Mouse (Mus musculus) NIH3T3 (cell line): ENCODE measurements around the gene Nf1.

Source experiments
- DNase-seq: peaks from one replicate; pipeline ENCODE4 v3.0.0-alpha.2; 2012; ENCODE audit warnings: low read depth

Nf1 gene

DNA sequence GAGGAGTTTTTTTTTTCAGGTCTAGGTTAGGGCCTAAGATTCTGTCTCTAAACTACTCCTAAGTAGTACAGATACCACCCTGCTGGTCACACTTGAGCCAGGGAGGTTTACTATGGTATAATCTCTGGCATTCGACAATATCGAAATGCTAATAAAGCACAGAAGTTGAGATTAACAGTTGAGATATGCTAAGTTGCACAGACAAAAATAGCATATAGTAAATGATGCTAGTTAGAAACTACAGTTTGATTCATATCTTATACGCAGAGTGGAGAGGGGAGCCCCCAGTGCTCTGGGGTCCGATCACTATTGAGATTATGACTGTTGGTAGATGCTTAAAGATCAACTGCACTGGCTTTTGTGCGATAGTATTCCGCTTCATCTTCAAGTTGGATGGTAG is 189.7 kb downstream of the Nf1 start:
- no peak for DNase-seq

DNA sequence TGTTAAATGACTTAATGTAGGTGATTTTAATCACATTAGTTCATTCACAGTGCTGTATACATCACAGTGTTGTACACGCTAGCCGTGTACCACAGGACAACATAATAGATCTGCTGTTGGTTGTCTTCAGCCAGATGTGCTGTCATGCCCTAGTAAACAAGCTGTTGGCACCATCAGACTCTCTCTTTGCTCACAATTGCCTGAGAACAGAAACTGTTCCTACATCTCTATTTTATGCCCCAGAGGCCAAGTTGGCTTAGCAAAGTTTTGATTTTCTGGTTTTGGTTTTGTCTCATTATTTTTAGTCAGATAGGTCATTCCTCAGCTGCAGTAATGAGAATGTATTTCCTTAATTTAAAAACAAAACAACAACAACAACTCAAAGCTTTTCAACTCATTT is 190.2 kb downstream of the Nf1 start:
- DNase-seq: peak; percentile 36

DNA sequence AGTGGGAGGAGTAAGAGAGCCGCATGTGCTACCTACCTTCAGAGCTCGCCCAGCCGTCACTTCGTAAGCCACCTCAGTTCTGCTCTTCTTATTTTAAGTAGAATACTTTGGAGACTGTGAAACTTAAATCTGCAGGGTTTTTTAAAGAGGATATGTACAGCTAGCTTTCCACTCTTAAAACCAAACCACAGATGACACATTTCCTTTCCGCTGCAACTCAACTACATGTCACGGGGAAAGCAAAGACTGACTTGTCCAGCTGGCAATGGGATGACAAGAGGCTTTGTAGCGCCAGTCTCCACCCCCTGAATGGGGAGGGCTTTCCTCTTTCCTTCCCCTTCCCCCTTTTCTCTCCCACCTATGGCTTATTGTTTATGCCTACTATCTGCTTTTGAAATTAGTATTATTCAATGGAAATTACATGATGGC is 190.9 kb downstream of the Nf1 start, which contains the start of the genes Evi2 and Evi2a:
Gene Evi2 (minus strand): TSS at position 257 of the 429 bp plus-strand sequence.
Gene Evi2a (minus strand): TSS at position 277 of the 429 bp plus-strand sequence.
- no peak for DNase-seq

DNA sequence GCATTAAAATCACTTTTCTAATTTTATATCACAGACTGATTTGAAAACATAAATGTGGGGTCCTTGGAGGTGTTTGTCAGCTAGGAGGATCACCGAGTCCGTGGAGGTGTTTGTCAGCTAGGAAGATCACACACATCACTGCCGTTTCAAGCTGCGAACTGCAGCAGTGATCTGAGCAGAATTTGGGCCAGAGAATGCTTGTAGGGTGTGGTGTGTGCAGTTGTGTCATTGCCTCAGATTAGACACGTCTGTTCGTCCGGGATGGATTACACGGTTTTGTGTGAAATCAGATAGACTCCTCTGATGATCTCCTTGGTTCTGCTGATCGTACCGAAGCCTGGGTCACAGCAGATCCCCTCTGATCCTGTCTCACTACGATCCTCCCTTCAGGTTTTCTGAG is 191.3 kb downstream of the Nf1 start:
- DNase-seq: no peak

DNA sequence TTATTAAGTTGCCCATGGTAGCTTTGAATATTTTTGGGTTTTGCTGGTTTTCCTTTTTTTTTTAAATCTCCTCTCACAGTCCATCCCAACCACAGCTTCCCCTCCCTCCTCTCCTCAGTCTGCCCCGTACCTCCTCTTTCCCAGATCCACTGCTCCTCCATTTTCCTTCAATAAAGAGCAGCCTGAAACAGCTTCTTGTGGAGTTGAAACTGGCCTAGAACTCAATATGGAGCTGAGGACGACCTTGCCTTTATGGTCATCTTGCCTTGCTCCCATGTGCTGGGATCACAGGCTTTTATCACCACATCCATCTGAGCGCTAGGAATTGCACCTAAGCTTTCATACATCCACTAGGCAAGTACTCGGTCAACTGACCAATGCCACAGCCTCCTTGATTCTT is 192.0 kb downstream of the Nf1 start:
- no peak for DNase-seq

DNA sequence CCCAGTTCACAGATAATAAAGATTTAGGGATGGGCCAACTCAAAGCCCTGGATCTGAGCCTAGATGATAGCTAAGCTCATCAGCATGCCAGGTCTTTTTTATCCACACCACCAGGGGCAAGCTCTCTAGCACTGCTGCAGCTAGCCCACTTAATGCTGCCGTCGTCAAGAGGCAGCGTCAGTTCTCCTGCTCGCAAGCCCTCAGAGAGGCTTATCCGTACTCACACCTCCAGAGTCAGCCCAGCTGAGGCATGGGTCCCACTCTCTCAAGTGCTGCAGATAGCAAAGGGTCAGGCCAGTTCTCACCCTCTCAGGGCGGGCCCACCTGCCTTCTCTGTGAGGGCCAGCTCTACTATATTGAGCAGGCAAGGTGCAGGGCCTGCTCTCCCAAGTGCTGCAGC is 193.8 kb downstream of the Nf1 start:
- DNase-seq: no peak

DNA sequence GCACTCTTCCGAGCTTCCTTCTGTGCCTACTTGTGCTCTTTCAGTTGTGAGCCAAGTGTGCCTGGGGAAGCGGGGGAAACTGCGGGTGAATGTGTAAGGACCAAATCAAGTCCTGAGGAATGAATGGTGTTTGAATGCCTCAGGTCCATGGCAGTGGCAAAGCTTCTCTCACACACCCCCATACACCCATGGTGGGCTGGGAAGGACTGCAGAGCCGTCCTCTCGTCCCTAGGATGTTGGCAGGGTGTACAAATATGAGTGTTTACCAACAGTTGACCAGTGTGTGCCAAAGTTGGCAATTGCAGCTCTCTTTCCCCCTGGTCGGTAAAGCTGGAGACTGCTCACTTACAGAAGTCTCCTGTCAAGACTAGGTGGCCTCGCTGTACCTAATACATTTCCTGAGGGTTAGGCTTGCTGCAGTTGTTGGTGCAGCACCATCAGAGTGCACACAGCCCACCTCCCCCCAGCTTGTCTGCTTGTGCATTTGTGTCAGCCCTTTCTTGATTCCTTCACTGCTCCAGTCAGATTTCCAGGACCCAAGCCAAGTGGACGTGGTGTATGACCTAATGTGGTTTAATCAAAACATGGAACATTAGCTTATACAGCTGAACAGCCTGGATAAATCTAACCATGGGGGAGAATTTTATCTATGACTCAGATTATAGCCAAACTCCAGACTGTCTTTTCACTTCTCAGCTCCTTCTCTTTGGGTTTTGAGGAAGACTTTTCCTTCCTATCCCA is 194.6 kb downstream of the Nf1 start:
- DNase-seq: peak; percentile 98

DNA sequence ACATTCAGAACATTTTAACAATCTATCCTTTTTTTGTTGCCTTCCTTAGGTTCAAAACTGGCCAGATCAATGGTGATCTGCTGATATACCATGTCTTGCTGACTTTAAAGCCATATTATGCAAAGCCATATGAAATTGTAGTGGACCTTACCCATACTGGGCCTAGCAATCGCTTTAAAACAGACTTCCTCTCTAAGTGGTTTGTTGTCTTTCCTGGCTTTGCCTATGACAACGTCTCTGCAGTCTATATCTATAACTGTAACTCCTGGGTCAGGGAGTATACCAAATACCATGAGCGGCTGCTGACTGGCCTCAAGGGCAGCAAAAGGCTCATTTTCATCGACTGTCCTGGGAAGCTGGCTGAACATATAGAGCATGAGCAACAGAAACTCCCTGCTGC is 196.1 kb downstream of the Nf1 start:
- no peak for DNase-seq

DNA sequence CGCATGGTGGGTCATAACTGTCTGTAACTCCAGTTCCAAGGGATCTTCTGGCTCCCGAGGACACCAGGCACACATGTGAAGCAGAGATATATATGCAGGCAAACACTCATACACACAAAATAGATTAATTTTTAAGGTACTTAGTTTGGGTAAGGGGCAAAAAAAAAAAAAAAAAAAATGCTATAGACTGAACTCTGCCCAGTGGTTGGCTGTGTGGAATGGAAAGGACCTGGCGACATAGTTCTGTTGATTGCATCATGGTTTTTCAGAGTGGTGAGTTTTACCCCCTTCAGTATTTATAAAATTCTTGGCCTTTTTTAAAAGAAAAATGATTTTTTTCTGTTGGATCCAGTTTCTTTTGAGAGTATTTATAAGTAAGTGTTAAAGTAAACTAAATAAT is 196.8 kb downstream of the Nf1 start:
- DNase-seq: no peak

DNA sequence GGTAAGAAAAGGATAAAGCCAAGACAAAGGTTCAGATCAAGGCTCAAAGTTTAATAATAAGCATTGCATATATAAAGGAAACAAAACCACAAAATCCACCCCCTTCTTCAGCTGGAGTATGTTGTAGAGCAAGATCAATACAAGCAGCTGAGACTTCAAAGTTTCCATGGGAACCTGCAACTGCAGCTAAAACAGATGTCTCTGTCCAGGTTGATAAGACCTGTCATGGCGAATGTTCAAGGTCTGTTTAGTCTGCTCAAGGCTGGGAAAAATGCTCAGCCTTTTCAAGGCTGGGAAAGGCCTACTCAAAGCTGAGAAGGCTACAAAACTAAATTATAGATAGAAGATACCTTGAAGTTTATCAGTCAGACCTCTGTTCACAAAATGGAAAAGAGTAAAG is 213.1 kb downstream of the Nf1 start:
- DNase-seq: no peak

DNA sequence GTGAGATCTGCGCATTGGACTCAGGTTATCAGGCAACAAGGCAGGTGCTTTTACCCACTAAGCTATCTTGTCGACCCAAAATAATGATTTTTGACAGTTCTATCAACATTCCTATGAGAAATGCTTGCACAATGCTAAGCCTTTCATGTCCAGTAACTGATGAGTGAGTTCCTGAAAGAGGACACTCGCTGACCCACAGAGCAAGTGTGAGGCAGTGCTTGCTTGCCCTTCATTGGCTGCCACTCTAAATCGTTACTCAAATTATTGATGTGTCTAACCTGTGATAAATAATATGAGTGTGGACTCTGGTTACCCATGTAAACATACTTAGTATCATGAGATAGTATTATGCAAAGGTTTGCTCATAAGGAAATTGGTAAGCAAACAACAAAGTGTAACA is 221.0 kb downstream of the Nf1 start:
- DNase-seq: no peak

DNA sequence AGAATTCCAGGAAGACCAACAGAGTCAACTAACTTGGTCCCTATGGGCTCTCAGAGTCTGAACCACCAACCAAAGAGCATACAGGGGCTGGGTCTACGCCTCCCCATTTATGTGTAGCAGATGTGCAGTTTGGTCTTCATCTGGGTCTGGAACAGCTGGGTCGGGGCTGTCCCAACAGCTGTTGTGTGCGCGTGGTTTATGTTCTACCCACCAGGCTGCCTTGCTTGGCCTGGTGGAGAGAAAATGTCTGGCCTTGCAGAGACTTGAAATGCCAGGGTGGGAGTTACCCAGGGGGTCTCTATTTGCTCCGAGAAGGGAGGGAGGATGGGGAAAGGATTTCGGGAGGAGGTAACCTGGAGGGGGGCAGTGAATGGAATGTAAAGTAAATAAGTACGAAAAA is 224.0 kb downstream of the Nf1 start:
- DNase-seq: no peak

DNA sequence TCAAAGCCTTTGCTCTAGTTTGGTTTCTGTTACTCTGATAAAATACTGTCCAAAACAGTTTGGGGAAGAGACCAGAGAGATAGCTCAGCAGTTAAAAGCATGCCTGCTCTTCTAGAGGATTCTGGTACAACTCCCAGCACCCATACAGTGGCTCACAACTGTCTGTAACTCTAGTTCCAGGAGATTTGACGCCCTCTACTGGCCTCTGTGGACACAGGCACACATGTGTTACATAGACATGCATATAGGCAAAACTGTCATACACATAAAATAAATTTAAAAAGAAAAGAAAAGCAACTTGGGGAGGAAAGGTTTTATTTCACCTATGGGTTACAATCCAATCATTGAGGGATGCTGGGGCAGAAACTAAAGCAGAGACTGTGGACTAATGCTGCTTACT is 227.5 kb downstream of the Nf1 start:
- DNase-seq: no peak

DNA sequence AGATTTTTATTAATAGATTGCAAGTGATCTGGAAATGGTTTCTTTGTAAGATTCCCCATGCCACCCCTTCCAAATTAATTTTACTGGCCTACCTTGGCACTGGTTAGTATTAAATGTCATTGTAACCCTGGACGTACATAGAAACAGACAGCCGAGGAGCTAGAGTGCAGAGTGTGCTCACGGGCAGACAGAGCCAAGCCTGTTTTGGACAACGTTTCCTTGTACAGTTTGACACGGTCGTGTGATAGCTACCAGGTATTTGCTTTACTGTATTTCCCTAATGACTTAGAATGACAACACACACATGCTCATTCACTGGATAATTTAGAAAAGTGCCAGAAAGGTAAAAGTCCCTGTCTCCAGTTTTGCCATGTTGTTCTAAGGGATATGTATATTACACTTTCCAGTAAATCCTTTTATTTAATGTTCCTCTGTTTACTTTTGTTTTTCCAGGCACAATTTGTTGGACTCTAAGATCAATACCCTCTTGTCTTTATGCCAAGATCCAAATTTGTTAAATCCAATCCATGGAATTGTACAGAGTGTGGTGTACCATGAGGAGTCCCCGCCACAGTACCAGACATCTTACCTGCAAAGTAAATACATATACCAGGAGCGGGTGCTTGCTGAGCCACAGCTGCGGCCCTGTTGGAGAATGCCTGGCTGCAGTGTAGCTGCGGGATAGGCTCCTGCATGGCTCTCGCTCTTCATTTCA is 228.9 kb downstream of the Nf1 start:
- DNase-seq: no peak

DNA sequence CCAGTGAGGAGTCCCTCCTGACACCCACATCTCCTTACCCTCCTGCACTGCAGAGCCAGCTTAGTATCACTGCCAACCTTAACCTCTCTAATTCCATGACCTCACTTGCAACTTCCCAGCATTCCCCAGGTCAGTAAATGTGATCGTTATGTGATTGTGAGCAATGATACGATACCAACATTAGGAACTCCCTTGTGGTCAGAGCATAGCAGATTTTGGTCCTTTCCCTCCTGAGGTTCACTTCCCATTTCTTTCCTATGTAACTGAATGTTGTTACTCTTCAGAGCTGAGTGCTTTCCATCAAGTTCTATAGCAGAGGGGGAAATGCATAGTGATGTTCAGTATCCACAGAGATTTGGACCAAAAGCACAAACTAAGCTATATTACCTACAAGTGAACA is 230.8 kb downstream of the Nf1 start:
- DNase-seq: no peak

DNA sequence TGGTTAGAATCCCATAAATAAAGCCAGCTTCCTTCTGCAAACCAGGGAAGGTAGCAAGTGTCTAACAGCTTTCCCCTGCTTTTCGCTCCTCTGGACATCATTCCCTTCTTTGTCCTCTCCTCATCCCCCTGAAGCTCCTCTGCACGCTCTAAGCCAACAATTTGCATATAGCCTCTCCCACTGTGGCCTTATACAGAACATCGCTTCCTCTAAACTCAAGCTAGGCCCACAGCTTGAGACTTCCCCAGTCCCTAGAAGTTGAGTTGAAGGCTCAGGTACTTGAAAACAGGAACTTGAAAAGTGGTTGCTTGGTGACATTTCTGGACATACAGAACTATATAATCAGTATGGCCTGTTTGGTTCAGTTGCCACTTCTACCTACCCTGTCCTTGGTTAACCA is 234.3 kb downstream of the Nf1 start:
- no peak for DNase-seq

DNA sequence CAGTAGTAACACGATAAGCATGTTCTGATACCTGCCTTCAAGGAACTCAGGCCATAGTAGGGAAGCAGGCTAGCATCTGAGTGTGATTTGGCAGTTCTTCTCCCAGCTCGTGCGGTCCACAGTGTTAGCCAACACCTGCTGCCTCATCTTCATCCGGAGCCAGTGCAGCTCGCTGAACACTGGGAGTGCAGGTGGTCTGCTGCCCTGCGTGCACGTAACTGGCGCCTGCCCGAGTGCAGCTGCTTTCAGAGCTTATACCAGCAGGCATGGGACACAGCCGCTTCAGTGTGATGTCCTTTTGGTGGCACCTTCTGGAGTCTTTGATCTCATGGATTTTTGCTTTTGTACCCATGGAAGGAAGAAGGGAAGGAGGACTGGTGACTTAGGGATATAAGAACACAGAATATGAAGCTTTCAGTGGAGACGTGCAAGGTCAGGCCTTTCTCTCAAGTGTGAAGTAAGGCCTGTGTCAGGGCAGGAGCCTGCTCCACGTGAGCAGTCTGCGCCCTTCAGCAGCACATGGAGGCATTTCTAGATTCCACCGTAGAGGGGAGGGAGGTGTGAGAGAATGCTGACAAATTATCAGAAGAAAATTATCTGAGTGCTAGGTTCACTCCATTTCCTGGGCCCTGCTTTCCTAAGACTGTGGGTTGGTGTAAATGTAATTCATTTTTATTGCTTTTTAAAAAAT is 236.0 kb downstream of the Nf1 start:
- no peak for DNase-seq

DNA sequence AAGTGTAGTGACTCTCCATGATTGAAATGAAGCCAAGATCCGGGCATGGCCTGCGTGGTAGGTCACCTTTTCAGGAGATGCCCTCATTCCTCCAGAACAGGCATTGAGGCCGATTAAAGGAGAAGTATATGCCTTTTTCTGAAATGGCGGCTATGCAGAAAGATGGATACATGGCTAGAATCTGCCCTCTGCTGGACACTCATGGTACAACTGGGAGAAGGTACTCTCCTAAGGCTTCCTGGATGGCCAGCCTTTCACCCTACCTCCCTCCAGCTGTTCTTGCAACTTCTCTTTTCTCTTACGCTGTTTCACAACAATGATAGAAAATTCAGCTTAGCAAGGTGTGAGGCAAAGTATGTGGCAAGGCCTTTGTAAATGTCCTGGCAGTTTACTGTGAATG is 238.2 kb downstream of the Nf1 start:
- DNase-seq: peak; percentile 90

DNA sequence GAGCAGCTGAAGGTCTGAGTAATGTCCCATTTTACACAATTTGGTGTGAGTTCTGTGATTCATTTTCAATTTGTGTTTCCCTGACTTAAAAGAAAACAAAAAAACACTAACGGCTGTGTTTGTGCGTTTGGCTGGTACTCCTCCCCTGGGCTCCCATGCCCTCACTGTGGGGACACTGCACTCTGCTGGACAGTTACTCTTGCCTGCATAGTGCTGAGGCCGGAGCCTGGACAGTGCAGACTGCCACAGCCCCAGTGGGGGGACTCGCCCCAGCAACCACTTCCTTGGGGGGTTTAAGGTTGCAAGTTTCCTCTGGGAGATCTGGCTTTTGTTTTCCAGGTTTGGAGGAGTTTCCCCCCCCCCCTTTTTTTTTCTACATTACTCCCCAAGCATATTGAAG is 241.2 kb downstream of the Nf1 start:
- DNase-seq: peak; percentile 12

DNA sequence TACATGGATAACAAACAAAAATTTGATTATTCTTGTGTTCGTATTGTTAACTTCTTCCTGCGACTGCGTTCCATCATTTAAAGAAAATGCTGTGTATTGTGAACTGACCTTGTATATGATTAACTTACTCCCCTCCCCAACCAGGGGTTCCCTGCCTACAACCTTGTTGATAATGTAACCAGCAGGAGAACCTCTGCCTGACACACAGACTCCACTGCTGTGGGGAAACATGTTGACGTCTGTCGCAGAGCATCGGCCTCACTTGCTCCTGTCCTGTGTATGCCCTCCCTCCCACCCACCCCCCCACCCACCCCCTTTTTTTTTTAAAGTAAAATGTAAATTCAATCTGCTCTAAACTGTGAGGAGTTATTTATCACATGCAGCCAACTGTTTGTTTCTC is 241.8 kb downstream of the Nf1 start:
- no peak for DNase-seq

DNA sequence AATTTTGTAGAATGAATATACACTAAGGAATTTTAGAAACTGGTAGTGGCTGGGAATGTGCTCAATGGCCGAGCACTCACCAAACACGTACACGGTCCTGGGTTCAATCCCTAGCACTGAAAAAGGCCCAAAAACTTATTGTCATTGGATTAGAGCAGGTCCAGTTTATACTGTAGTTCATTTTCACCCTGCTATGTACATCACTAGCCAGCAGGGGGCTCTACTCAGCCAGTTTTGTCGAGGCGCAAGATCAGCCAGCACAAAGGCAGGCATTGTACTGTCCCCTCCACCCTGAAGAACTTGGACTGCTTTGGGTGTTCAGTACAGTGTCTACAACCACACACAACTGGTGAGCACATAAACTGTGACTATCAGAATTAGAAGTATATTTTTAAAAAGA is 244.7 kb downstream of the Nf1 start:
- DNase-seq: peak; percentile 88

DNA sequence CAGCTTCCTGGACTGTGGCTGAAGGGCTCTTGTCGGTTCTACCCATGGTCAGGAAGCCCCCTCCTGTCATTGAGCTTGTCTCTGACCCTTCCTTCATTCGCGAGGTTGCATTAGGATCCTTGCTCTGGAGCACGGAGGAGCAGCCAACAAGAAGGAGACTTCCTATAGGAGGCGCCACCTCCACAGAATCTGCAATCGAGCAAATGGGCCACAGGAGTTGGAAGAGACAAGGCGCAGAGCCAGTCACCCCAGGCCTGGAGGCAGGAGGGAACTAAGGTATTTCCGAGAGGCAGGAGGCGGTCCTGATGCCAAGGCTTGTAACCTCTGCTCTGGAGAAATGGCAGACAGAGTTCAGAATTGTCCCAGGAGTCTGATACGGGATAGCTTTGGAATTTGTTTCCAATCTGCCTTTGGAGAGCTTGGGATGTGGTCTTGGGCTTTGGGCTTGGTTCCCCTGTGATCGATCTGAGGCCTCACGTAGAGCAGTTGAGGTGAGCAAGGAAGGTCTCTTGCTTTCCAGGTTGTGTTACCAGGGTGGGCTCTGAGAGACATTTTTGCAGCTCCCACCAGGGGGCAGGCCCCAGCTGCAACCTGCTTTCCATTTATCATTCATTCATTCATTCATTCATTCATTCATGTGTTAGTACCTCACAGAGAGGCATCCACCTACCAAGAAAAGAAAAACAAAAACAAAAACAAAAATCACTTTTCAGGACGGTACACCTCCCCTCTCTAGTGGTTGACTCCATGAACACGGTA is 250.0 kb downstream of the Nf1 start:
- DNase-seq: peak; percentile 43
